Mouse (Mus musculus) cerebellum, adult 2 months (tissue): ENCODE results near the gene Rac2. TPM values are rescaled to one million over a fixed set of nuclear protein-coding genes. Genes with fewer than 3 reads are reported as not detected.

Experiments used
- DNase-seq, 2 experiments: peaks; one replicate each; pipeline ENCODE4 v3.0.0; 2021
- H3K27ac ChIP-seq: fragments of 200-500 bp; 2 replicates; pipeline ENCODE4 v1.5.1; 2012; ENCODE audit warnings: low read length, control low read depth, inconsistent platforms; ENCODE audit not compliant: insufficient read depth
- H3K27me3 ChIP-seq: fragments of 200-500 bp; 2 replicates; pipeline ENCODE4 v1.6.1; 2012; ENCODE audit warnings: inconsistent platforms, mild to moderate bottlenecking, low read length, moderate library complexity; ENCODE audit not compliant: control insufficient read depth, insufficient read depth
- H3K4me1 ChIP-seq: fragments of 200-500 bp; 2 replicates; pipeline ENCODE4 v1.6.1; 2011; ENCODE audit warnings: low read length; ENCODE audit not compliant: control insufficient read depth, insufficient read depth
- H3K4me3 ChIP-seq: fragments of 200-500 bp; replicated peaks from 2 replicates; pipeline ENCODE3; 2011; ENCODE audit warnings: mild to moderate bottlenecking, low read depth, low read length, control low read depth; ENCODE audit not compliant: insufficient read depth
- CTCF ChIP-seq: fragments of 200-500 bp; IDR thresholded peaks from 2 replicates; pipeline ENCODE4 v1.5.1; 2011; ENCODE audit warnings: low read depth, mild to moderate bottlenecking, control low read depth, low read length, moderate library complexity, borderline replicate concordance; ENCODE audit not compliant: insufficient read depth
- POLR2A ChIP-seq: fragments of 200-500 bp; IDR thresholded peaks from 2 replicates; pipeline ENCODE4 v1.6.1; 2011; ENCODE audit warnings: low read length, control low read depth, borderline replicate concordance; ENCODE audit not compliant: insufficient read depth
- WGBS: fragments of 180-500 bp; shearing (Covaris S2); methylation state at CpG from one replicate; pipeline ENCODE4 v1.1.7; 2018; 5-methylcytosine and 5-hydroxymethylcytosine counted together
- polyA plus RNA-seq: library from polyadenylated mRNA; depleted of rRNA; stranded (reverse); fragments of >200 nt; gene quantifications from 2 replicates; pipeline ENCODE4 v1.2.3, GENCODE M21; 2012

The Rac2 gene
- polyA plus RNA-seq, 1 experiment = 1.8 TPM

DNA sequence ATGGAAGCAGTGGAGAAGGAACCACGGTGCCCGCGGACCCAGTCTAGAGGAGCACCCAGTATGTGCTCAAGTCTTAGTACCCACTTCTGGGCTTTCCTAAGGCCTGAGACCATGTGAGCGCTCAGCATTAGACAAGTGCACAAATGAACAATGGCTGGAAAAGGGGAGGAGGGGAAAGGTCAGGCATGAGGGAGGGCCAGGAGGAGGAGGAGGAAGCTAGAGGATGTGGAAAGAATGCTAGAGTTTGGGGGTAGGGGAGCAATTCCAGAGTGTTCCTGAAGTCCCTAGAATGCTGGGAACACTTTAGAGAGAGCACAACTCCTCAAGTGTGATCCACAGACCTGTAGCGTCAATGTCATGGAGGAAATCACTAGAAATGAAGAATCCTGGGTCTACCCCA, 48.4 kb downstream of the Rac2 start:
- Histone ChIP-seq H3K27ac (no peak overlapping the region), H3K4me3 (no peak overlapping the region), H3K27me3 (no peaks in the 10 kb centered on the region), H3K4me1 (peaks cover 10% of the 10 kb centered on the region; the same call in 1 of the 2 replicates)
- TF ChIP-seq POLR2A = no peak
- no peak for DNase-seq
- WGBS = 94% methylated on average over 5 of the region's 5 CpGs

DNA sequence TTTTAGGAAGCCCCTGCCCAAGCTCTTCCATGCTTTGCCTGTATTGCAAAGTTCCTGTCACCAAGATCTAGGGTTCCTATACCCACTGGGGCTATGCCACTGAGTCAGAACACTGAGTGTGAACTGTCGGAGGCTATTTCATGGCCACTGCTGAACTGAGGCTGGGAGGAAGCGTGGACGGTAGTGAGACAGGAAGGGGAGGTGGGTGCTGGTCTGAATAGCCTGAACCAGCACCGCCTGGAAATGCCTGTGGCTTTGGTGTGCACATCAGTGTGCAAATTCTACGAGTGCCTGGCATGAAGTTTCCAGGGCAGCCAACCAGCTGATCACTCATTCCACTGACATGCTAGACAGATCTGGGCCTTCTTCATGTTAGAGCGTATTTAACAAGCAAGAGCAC, 50.7 kb downstream of the Rac2 start:
- Histone ChIP-seq H3K4me1 (peaks cover 10% of the 10 kb centered on the region; the same call in 1 of the 2 replicates), H3K27ac (no peak overlapping the region), H3K27me3 (no peaks in the 10 kb centered on the region), H3K4me3 (no peak overlapping the region)
- TF ChIP-seq CTCF = no peak
- no peak for TF ChIP-seq POLR2A
- no peak for DNase-seq
- WGBS = 89% methylated on average over 6 of the region's 6 CpGs

DNA sequence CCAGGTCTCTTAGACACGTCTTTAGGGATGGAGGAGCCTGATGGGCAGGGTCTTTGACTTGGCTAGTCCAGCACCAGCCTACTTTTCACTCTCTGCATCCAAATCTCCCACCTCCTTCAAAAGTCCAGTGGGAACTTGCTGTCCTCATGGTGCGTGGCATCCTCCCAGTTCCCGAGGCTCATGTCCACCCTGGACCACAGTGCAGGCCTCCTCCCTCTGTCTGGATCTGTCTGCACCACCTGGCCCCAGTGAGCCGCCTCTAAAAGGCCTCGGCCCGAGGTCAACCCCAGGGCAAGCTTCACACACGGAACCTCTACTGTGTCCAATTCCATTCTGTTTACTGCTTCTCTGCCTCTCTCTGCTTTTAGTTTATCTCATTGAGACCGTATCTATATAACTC, 51.3 kb downstream of the Rac2 start:
- DNase-seq = no peak
- H3K27ac ChIP-seq = no peak overlapping the region
- H3K4me1 ChIP-seq = peaks cover 10% of the 10 kb centered on the region; the same call in 1 of the 2 replicates
- H3K4me3 ChIP-seq = no peak overlapping the region
- no peak for TF ChIP-seq POLR2A
- 80% methylated on average over 8 of the region's 8 CpGs for WGBS
- H3K27me3 ChIP-seq = no peaks in the 10 kb centered on the region

DNA sequence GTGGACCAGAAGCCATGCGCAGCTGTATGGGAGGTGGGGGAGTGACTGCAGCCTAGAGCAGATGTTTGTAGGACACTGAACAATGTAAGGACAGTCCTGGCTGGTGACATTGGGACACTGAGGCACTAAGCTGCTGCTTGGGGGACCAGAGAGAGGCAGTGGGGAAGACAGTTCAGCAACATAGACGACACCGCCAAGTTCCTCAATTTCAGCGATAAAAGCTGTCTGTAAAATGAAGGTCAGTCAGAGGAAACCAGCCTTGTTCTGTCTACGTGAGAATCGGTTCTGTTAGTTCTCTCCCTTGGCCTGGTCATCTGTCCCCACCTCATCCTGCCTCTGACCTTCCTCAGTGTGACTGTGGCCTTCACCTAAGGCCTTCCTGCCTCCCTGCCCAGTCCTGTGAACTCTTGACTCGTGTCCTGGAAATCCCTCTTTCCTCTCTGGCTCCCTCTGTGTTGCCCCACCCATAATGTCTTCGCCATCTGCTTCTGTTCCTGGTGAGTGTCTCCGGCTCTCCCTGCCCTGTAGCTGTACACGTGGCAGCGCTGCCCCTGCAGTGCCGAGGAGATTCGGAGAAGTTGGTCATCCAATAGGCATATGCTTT, 52.4 kb downstream of the Rac2 start:
- Histone ChIP-seq H3K27me3 (no peaks in the 10 kb centered on the region), H3K27ac (no peak overlapping the region), H3K4me3 (no peak overlapping the region), H3K4me1 (peaks cover 10% of the 10 kb centered on the region; the same call in 1 of the 2 replicates)
- 47% methylated on average over 13 of the region's 13 CpGs for WGBS
- no peak for TF ChIP-seq POLR2A
- no peak for TF ChIP-seq CTCF
- peak in 1 of 2 experiments; percentile 14 for DNase-seq

DNA sequence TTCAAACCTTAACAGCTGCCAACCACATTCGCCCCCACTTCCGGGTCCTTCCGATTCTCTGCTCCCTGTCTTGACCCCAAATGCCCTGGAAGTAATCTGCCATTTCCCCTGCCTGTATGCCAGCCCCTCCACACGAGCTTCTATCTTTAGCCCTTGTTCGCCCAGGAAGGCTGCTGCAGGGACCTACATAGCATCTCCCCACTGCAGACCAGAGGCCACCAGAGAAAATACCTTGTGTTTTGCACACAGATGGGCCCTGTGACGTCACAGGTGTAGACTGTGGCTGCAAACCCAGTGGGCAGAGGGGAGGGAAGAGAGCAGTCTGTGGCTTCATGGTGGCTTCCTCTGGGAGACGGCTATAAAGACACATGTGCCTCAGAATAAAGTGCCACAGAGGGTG, 54.4 kb downstream of the Rac2 start:
- no peak for DNase-seq
- no peak overlapping the region for H3K27ac ChIP-seq
- 67% methylated on average over 7 of the region's 7 CpGs for WGBS
- TF ChIP-seq POLR2A (no peak), CTCF (no peak)
- peaks cover 12% of the 10 kb centered on the region; the same call in 1 of the 2 replicates for H3K4me1 ChIP-seq
- H3K27me3 ChIP-seq = no peaks in the 10 kb centered on the region
- H3K4me3 ChIP-seq = no peak overlapping the region

DNA sequence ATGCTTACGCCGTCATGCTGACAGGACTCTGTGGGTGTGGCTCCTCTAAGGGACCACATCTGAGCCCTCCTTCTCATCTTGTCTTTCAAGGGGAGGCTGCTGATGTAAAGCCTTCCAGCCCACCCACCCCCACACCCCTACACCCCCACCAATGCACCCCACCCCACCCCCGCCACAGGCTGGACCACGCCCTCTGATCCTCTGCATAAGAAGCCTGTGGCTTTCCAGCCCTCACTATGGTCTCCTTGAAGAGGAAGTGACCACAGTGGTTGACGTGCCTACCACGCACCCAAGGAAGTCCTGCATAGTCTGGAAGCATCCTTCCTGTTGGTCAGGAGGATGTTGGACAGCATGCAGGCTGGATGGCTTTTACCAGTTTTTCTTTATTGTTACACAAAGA, 56.8 kb downstream of the Rac2 start:
- H3K27me3 ChIP-seq = no peaks in the 10 kb centered on the region
- no peak overlapping the region for H3K27ac ChIP-seq
- peaks cover 12% of the 10 kb centered on the region; the same call in 1 of the 2 replicates for H3K4me1 ChIP-seq
- 96% methylated on average over 6 of the region's 6 CpGs for WGBS
- DNase-seq = no peak
- no peak for TF ChIP-seq CTCF
- TF ChIP-seq POLR2A = no peak
- H3K4me3 ChIP-seq = no peak overlapping the region

DNA sequence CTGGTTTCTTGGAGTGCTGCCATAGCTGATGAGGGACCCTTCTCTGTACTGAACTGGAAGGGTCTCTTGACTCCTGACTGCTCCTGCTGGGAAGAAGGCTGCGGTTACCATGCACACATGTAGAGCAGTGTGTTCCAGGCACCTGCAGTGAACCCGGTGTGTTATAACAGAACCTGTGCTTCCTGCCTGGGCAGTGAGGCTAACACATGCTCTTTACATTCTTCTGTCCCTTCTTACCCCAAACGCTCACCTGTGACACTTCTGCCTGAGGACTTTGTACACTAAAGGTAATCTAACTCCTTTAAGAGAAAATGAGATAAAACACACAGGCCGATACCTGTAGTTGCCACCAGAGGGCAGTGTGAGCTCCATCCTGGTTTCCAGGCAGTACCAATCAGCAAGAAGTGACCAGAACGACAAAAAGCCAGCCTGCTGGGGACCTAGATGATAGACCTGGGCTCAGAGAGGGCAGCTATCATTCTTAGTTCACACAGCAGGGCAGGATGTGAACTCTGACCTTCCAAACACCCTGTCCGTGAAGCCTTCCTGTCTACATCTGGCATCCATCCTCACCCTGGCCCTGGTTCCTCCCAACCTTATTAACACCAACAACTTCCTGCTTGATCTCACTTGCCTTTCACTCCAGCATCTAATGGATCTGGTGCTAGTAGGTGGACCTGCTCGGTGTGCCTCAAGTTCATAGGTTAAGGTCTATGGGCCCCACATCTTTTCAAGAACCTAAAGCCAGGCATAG, 58.0 kb downstream of the Rac2 start:
- Histone ChIP-seq H3K4me1 (peaks cover 9% of the 10 kb centered on the region; the same call in 1 of the 2 replicates), H3K4me3 (no peak overlapping the region), H3K27me3 (no peaks in the 10 kb centered on the region), H3K27ac (no peak overlapping the region)
- peak; percentile 76 to 87 for DNase-seq
- TF ChIP-seq POLR2A (no peak), CTCF (peak; percentile 92)
- WGBS = 22% methylated on average over 7 of the region's 7 CpGs

DNA sequence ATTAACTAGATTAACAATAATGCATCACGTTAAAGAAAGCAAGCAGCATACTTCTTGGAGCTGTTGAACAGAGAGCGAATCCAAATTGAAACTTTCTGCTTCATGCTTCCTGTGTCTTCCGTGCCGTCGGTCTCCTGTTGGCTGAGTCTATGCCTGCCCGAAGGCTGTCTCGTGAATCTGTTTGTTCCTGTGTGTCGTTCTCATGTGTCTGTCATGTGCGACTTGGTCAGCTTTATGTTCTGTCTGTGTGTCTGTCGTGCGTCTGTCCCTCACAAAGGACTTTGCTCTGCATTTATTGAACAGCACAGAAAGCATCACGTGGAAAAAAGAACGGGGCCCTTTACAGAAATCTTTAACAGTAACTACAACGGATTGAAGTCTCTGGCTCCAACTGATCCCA, 59.6 kb downstream of the Rac2 start:
- Histone ChIP-seq H3K4me3 (no peak overlapping the region), H3K27ac (no peak overlapping the region), H3K4me1 (peaks cover 9% of the 10 kb centered on the region; the same call in 1 of the 2 replicates), H3K27me3 (no peaks in the 10 kb centered on the region)
- no peak for TF ChIP-seq CTCF
- no peak for TF ChIP-seq POLR2A
- WGBS = 92% methylated on average over 14 of the region's 14 CpGs
- DNase-seq = no peak
